Mouse (Mus musculus) lung, postnatal 14 days (tissue): ENCODE measurements at regions not wholly inside any gene's neighbourhood (a gene's known extent, or its start where the extent isn't known, plus 50 kb on each side); places are given as distances from the start of the nearest gene placed in this dataset.

Source experiments
- DNase-seq: peaks from one replicate; pipeline ENCODE4 v3.0.0; 2021

DNA sequence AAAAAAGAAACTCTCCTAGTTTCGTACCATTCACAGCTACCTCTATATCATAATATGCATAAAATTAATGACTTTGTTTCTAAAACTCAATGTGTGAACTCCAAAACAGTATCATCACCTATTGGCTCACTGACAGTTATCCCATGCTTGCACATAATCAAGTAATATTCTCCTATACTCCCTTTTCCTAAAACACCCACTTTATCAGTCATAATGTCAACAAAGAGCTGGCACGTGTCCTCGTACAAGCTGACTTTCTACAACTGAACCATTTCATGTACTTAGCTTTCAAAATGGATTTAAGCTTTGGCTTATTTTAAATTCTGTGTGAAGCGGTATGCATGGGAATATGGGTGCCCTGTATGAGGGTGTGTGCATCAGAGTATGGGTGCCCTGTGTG lies 58.0 kb upstream of the Golim4 start:
- no peak for DNase-seq

DNA sequence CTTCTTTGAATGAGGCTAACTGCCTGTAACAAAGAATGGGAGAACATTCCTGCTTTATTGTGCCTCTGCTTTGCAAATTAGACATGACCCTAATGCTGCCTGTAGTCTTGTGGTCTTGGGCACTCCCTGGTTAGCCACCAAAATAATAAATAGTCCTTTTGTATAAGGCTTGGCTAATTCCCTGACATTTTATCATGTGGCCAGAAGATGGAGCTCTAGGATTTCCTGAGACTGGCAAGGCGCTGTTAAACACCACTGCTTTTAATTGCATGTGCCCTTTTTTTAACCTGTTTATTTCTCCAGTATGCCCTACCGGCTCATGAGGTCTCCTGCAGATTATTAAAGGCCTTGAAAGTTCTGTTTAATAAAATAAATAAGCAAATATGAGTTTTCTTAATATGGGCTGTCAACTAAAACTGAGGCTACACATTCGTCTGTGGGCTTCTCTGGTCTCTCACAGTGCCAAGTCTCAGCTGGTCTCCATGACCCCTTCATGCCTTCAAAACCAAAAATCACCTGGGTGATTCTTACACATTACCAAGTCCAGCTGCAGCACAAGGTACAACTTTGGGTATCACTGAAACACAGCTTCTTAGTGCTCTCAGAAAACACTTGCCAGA lies 51.9 kb upstream of the Golim4 start:
- peak; percentile 22 for DNase-seq
